Mouse (Mus musculus) liver, embryonic 11.5 days (tissue): ENCODE measurements around the gene Dhx35. TPM values are rescaled to one million over a fixed set of nuclear protein-coding genes. Genes with fewer than 3 reads are reported as not detected.
A peak's percentile ranks its signal among the peaks of the same experiment; 100 is the strongest.

Source experiments
- ATAC-seq: fragments of 200-750 bp; cut with Nextera tagmentation; replicated peaks from 2 replicates; pipeline ENCODE4 v1.8.0; 2017; ENCODE audit warnings: moderate number of reproducible peaks, mild to moderate bottlenecking, moderate TSS enrichment, moderate library complexity; ENCODE audit not compliant: low FRiP score
- DNase-seq: peaks from one replicate; pipeline ENCODE4 v3.0.0-alpha.2; 2017; ENCODE audit warnings: low spot score
- H3K27ac ChIP-seq: fragments of 300-500 bp; sonication (generic); 2 replicates; pipeline ENCODE4 v1.5.1; 2014; ENCODE audit warnings: mild to moderate bottlenecking, low read depth, low read length, control low read depth
- H3K27me3 ChIP-seq: fragments of 300-500 bp; sonication (generic); replicated peaks from 2 replicates; pipeline ENCODE4 v1.6.1; 2014; ENCODE audit warnings: low read length, mixed read lengths; ENCODE audit not compliant: control insufficient read depth, insufficient read depth
- H3K36me3 ChIP-seq: fragments of 300-500 bp; sonication (generic); 2 replicates; pipeline ENCODE4 v1.6.1; 2014; ENCODE audit warnings: mild to moderate bottlenecking, low read length, moderate library complexity, mixed read lengths; ENCODE audit not compliant: control insufficient read depth, insufficient read depth
- H3K4me1 ChIP-seq: fragments of 300-500 bp; sonication (generic); replicated peaks from 2 replicates; pipeline ENCODE4 v1.6.1; 2014; ENCODE audit warnings: low read length, mixed read lengths; ENCODE audit not compliant: control insufficient read depth, insufficient read depth
- H3K4me2 ChIP-seq: fragments of 300-500 bp; sonication (generic); 2 replicates; pipeline ENCODE4 v1.6.1; 2014; ENCODE audit warnings: mild to moderate bottlenecking, control low read depth, moderate library complexity
- H3K4me3 ChIP-seq: fragments of 300-500 bp; sonication (generic); 2 replicates; pipeline ENCODE4 v1.5.1; 2014; ENCODE audit warnings: low read depth, low read length, control low read depth
- H3K9ac ChIP-seq: fragments of 300-500 bp; sonication (generic); 2 replicates; pipeline ENCODE4 v1.6.1; 2014; ENCODE audit warnings: low read depth, low read length, control low read depth
- H3K9me3 ChIP-seq: fragments of 300-500 bp; sonication (generic); 2 replicates; pipeline ENCODE4 v1.6.1; 2016; ENCODE audit warnings: low read length, inconsistent platforms, mixed read lengths; ENCODE audit not compliant: control insufficient read depth
- WGBS: fragments of 180-500 bp; shearing (Covaris S2); extraction: QIAGEN DNeasy Blood & Tissue Kit; methylation state at CpG from one replicate; pipeline ENCODE4 v1.1.7; 2014; 5-methylcytosine and 5-hydroxymethylcytosine counted together
- polyA plus RNA-seq: library from polyadenylated mRNA; unstranded; fragments of >200 nt; fragmentation: Nextera tagmentation; extraction: Ambion mirVana; gene quantifications from 2 replicates; pipeline ENCODE4 v1.2.1, GENCODE M21; 2014

The Dhx35 gene
- 11.6 and 13.0 TPM in 2 replicates for polyA plus RNA-seq

- Histone ChIP-seq H3K36me3 (peaks cover 2% of the 10 kb centered on the region; the same call in 1 of the 2 replicates), H3K9me3 (no peaks in the 10 kb centered on the region), H3K4me2 (peak within 1 kb of the TSS; percentile 80), H3K4me3 (peak within 1 kb of the TSS; percentile 92), H3K9ac (peak within 1 kb of the TSS; percentile 80), H3K27me3 (no peaks in the 10 kb centered on the region), H3K4me1 (peaks cover 5% of the 10 kb centered on the region), H3K27ac (peak within 1 kb of the TSS; percentile 60)
- ATAC-seq (peak; percentile 98), DNase-seq (peak; percentile 97)
- WGBS: under 1% methylated on average over 30 of the region's 33 CpGs
Measured at GRCm38 (mm10) chr2:158794494-158795004, at the start of gene Dhx35. Dhx35 (plus strand) TSS chr2:158794807.

DNA sequence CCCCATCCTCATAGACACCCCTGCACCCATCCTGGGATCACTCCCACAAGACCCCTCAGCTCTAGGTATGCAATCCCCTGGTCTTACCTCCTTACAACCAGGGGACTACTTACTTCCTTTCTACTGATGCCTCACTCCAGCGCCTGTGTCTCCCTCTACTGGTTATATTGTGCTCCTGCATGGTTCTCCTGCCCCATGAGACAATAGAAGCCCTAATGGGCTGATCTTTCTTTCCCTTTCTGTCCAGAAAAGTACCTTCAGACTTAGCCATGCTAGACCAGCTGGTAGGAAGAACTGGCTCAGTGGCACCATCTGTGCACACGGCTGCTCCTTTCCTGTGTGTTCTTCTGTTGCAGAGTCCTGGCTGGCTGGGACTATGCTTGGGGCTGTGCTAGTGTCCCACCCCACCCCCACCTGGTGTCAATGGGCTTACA is 49.5 kb upstream of the Dhx35 start:
- Histone ChIP-seq H3K4me1 (no peaks in the 10 kb centered on the region), H3K27ac (no peak overlapping the region), H3K9ac (no peak overlapping the region), H3K9me3 (no peaks in the 10 kb centered on the region), H3K4me3 (no peak overlapping the region), H3K27me3 (no peaks in the 10 kb centered on the region), H3K4me2 (no peak overlapping the region), H3K36me3 (no peaks in the 10 kb centered on the region)
- ATAC-seq: no peak
- DNase-seq: no peak
- 16% methylated on average over 2 of the region's 2 CpGs for WGBS

DNA sequence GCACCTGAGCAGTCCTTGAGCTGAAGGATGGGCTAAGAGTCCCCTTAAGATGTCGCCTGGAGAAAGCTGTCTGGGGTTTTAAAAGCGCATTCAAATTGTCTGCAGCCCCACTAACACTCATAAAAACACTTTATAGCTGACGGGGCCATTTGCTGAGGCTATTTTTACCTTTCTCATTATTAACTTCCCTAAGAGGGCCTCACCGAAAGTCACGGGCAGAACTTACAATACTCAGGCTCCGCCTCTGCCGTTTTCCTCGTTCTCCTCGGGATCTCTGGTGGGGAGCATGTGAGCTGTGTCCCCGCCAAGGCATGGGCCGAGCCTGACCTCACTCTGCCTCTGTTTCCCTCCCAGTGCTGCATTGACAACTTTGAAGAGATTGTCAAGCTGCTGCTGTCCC is 48.4 kb upstream of the Dhx35 start:
- 71% methylated on average over 11 of the region's 11 CpGs for WGBS
- H3K4me1 ChIP-seq: no peaks in the 10 kb centered on the region

GRCm38 (mm10) chr2:158749366-158749765 is 45.2 kb upstream of the Dhx35 start:
- 90% methylated on average over 9 of the region's 9 CpGs for WGBS
- H3K9ac ChIP-seq: no peak overlapping the region

More for the DNA sequence above, 48.4 kb upstream of the Dhx35 start:
- no peaks in the 10 kb centered on the region for H3K9me3 ChIP-seq
- H3K27me3 ChIP-seq: no peaks in the 10 kb centered on the region
- no peak overlapping the region for H3K27ac ChIP-seq
- no peak overlapping the region for H3K9ac ChIP-seq
- no peak for DNase-seq
- no peaks in the 10 kb centered on the region for H3K36me3 ChIP-seq
- no peak overlapping the region for H3K4me3 ChIP-seq
- H3K4me2 ChIP-seq: no peak overlapping the region
- no peak for ATAC-seq

GRCm38 (mm10) chr2:158760231-158760630 is 34.4 kb upstream of the Dhx35 start:
- 67% methylated on average over 2 of the region's 2 CpGs for WGBS

More at GRCm38 (mm10) chr2:158749366-158749765, 45.2 kb upstream of the Dhx35 start:
- H3K4me2 ChIP-seq: no peak overlapping the region
- no peaks in the 10 kb centered on the region for H3K9me3 ChIP-seq
- H3K27ac ChIP-seq: no peak overlapping the region
- no peaks in the 10 kb centered on the region for H3K4me1 ChIP-seq
- H3K27me3 ChIP-seq: no peaks in the 10 kb centered on the region
- H3K4me3 ChIP-seq: no peak overlapping the region
- no peak for ATAC-seq
- DNase-seq: no peak
- no peaks in the 10 kb centered on the region for H3K36me3 ChIP-seq

DNA sequence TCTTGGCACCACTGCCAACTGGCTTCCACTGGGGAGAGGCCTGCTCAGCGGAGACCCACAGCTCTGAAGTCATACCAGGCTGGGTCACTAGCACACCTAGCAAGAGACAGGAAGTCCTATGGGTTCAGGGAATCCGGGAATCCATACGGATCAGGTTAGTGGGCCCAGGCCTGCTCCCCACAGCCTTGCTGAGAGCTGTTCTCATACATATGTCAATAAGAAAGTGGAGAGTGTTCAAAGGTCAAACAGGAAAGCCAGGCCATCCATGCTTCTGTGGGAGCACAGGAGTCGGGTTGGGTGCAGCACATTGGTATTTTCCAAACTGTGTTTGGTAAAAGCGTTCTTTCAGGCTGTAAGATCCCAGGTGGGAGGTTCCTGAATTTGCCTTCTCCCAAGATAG is 32.3 kb upstream of the Dhx35 start:
- Histone ChIP-seq H3K4me3 (no peak overlapping the region), H3K27ac (no peak overlapping the region)

More at GRCm38 (mm10) chr2:158760231-158760630, 34.4 kb upstream of the Dhx35 start:
- H3K4me3 ChIP-seq: no peak overlapping the region
- H3K9me3 ChIP-seq: no peaks in the 10 kb centered on the region
- no peak overlapping the region for H3K9ac ChIP-seq
- no peak overlapping the region for H3K27ac ChIP-seq
- no peaks in the 10 kb centered on the region for H3K27me3 ChIP-seq
- H3K36me3 ChIP-seq: no peaks in the 10 kb centered on the region
- no peaks in the 10 kb centered on the region for H3K4me1 ChIP-seq
- ATAC-seq (no peak), DNase-seq (no peak)
- no peak overlapping the region for H3K4me2 ChIP-seq

GRCm38 (mm10) chr2:158767742-158768339 is 26.8 kb upstream of the Dhx35 start, which contains the start of gene Fam83d:
Fam83d (plus strand) TSS chr2:158768093.
- Histone ChIP-seq H3K9ac (peak within 1 kb of the TSS; percentile 87), H3K9me3 (no peaks in the 10 kb centered on the region), H3K4me3 (peak within 1 kb of the TSS; percentile 86), H3K27ac (peak within 1 kb of the TSS; percentile 97), H3K4me2 (peak within 1 kb of the TSS; percentile 96), H3K27me3 (0 out of 2 replicates have a peak, but pooled peaks cover 2% of the 10 kb centered on the region), H3K4me1 (peaks cover 27% of the 10 kb centered on the region), H3K36me3 (0 out of 2 replicates have a peak, but pooled peaks cover 3% of the 10 kb centered on the region)
- DNase-seq (peak; percentile 87), ATAC-seq (peak; percentile 94)
- WGBS: under 1% methylated on average over 48 of the region's 48 CpGs

More for the DNA sequence above, 32.3 kb upstream of the Dhx35 start:
- H3K36me3 ChIP-seq: no peaks in the 10 kb centered on the region
- no peak overlapping the region for H3K9ac ChIP-seq
- ATAC-seq (no peak), DNase-seq (no peak)
- H3K4me2 ChIP-seq: no peak overlapping the region
- WGBS: 80% methylated on average over 5 of the region's 5 CpGs
- no peaks in the 10 kb centered on the region for H3K27me3 ChIP-seq
- H3K9me3 ChIP-seq: no peaks in the 10 kb centered on the region
- H3K4me1 ChIP-seq: no peaks in the 10 kb centered on the region

DNA sequence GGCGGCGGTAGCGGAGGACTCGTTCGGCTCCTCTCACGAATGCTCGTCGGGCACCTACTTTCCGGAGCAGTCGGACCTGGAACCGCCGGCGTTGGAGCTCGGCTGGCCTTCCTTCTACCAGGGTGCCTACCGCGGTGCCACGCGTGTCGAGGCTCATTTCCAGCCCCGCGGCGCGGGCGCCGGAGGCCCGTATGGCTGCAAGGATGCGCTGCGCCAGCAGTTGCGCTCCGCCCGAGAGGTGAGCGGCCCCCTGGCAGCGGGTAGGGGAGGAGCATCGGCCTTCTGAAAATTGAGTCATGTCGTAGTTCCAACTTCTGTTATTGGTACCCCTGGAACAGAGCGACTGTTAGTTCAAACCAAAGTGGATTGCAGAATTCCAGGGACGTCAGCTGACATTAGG is 26.3 kb upstream of the Dhx35 start:
- under 1% methylated on average over 37 of the region's 37 CpGs for WGBS
- peak; percentile 53 for ATAC-seq
- H3K36me3 ChIP-seq: 0 out of 2 replicates have a peak, but pooled peaks cover 8% of the 10 kb centered on the region
- H3K9me3 ChIP-seq: no peaks in the 10 kb centered on the region
- peaks cover 29% of the 10 kb centered on the region for H3K4me1 ChIP-seq
- H3K4me2 ChIP-seq: peak overlapping the region; percentile 96
- H3K27ac ChIP-seq: peak overlapping the region; percentile 97
- H3K27me3 ChIP-seq: 0 out of 2 replicates have a peak, but pooled peaks cover 2% of the 10 kb centered on the region
- peak overlapping the region; percentile 86 for H3K4me3 ChIP-seq
- DNase-seq: peak; percentile 73
- peak overlapping the region; percentile 87 for H3K9ac ChIP-seq
